8 mouse cellular contexts compared by ENCODE assay signal in genomic region chr11:35769188-35769745, GRCm38 (mm10). TPM values are rescaled to one million over a fixed set of nuclear protein-coding genes. Genes with fewer than 3 reads are reported as not detected.
DNase-seq lines count a peak whose midpoint lies in the region; ATAC-seq and TF ChIP-seq lines count a peak whose summit lies in the region.

Gene Pank3 (plus strand): TSS chr11:35769484.

- peak within 1 kb of the TSS; percentile 97 for H3K4me3 ChIP-seq in ES-Bruce4 (ENCODE audit: low read depth, low read length)
- peak within 1 kb of the TSS; percentile 92 for H3K4me3 ChIP-seq in forebrain, embryonic 13.5 days
- H3K4me3 ChIP-seq in liver, postnatal 0 days (ENCODE audit: low read depth, low read length): peak within 1 kb of the TSS; percentile 71
- peak within 1 kb of the TSS; percentile 93 for H3K4me3 ChIP-seq in neural tube, embryonic 14.5 days (ENCODE audit: low read depth, low read length)

- 0 out of 2 replicates have a peak, but pooled peaks have one; percentile 30 for TF ChIP-seq EP300 in ES-Bruce4 (IDR thresholded peaks at IDR 0.05; ENCODE audit: insufficient read depth, low read depth, low read length)
- TF ChIP-seq EP300 in liver, postnatal 0 days (IDR thresholded peaks at IDR 0.05; ENCODE audit: low read depth): no peak

- peak within 1 kb of the TSS; percentile 65 for H3K27ac ChIP-seq in ES-Bruce4 (ENCODE audit: insufficient read depth, low read length)
- peak within 1 kb of the TSS; percentile 91 for H3K27ac ChIP-seq in forebrain, embryonic 13.5 days
- peak within 1 kb of the TSS; percentile 89 for H3K27ac ChIP-seq in liver, postnatal 0 days (ENCODE audit: low read depth)
- peak within 1 kb of the TSS; percentile 94 for H3K27ac ChIP-seq in neural tube, embryonic 14.5 days (ENCODE audit: low read depth, low read length)

- no peak for TF ChIP-seq CTCF in ES-Bruce4 (IDR thresholded peaks at IDR 0.05; ENCODE audit: low read depth, low read length)
- TF ChIP-seq CTCF in liver, postnatal 0 days (IDR thresholded peaks at IDR 0.05; ENCODE audit: low read depth): no peak

- peaks cover 8% of the 10 kb centered on the region for H3K36me3 ChIP-seq in ES-Bruce4 (ENCODE audit: control insufficient read depth, insufficient read depth, low read length, poor library complexity, severe bottlenecking)
- H3K36me3 ChIP-seq in forebrain, embryonic 13.5 days (ENCODE audit: poor library complexity, severe bottlenecking): peaks cover 6% of the 10 kb centered on the region; the same call in 1 of the 2 replicates
- 0 out of 2 replicates have a peak, but pooled peaks cover 2% of the 10 kb centered on the region for H3K36me3 ChIP-seq in liver, postnatal 0 days (replicated peaks; ENCODE audit: insufficient read depth, low read length)
- H3K36me3 ChIP-seq in neural tube, embryonic 14.5 days (ENCODE audit: control insufficient read depth, insufficient read depth, low read length): no peaks in the 10 kb centered on the region

- H3K9me3 ChIP-seq in ES-Bruce4 (replicated peaks; ENCODE audit: control insufficient read depth, insufficient read depth, low read length, poor library complexity, severe bottlenecking): no peaks in the 10 kb centered on the region
- no peaks in the 10 kb centered on the region for H3K9me3 ChIP-seq in forebrain, embryonic 13.5 days (replicated peaks)
- H3K9me3 ChIP-seq in liver, postnatal 0 days (ENCODE audit: low read length): no peaks in the 10 kb centered on the region
- H3K9me3 ChIP-seq in neural tube, embryonic 14.5 days (ENCODE audit: control insufficient read depth, low read length): no peaks in the 10 kb centered on the region

- ATAC-seq in cerebellum, adult (ENCODE audit: insufficient number of reproducible peaks, low FRiP score, low TSS enrichment): peak; percentile 100
- ATAC-seq in forebrain, embryonic 13.5 days: peak; percentile 100
- peak; percentile 98 for ATAC-seq in liver, postnatal 0 days
- ATAC-seq in neural tube, embryonic 14.5 days (ENCODE audit: low read depth): peak; percentile 100

- WGBS in forebrain, embryonic 13.5 days: 0% methylated on average over 40 of the region's 50 CpGs
- WGBS in large intestine, adult 2 months: under 1% methylated on average over 50 of the region's 50 CpGs
- under 1% methylated on average over 38 of the region's 50 CpGs for WGBS in liver, postnatal 0 days (ENCODE audit: insufficient replicate concordance)
- WGBS in neural tube, embryonic 14.5 days: under 1% methylated on average over 49 of the region's 50 CpGs

- H3K27me3 ChIP-seq in ES-Bruce4 (ENCODE audit: control insufficient read depth, insufficient read depth, low read length, poor library complexity, severe bottlenecking): no peaks in the 10 kb centered on the region
- no peaks in the 10 kb centered on the region for H3K27me3 ChIP-seq in forebrain, embryonic 13.5 days
- H3K27me3 ChIP-seq in liver, postnatal 0 days (ENCODE audit: insufficient read depth, low read length): no peaks in the 10 kb centered on the region
- H3K27me3 ChIP-seq in neural tube, embryonic 14.5 days (ENCODE audit: control insufficient read depth, insufficient read depth, low read length): no peaks in the 10 kb centered on the region

- H3K9ac ChIP-seq in ES-Bruce4 (ENCODE audit: low read depth, poor library complexity, severe bottlenecking): peak within 1 kb of the TSS; percentile 95
- peak within 1 kb of the TSS; percentile 97 for H3K9ac ChIP-seq in forebrain, embryonic 13.5 days
- peak within 1 kb of the TSS; percentile 86 for H3K9ac ChIP-seq in liver, postnatal 0 days (replicated peaks)
- H3K9ac ChIP-seq in neural tube, embryonic 14.5 days (replicated peaks; ENCODE audit: low read depth, low read length): peak within 1 kb of the TSS; percentile 96

- intact Hi-C loops in heart, postnatal 10 days (cut with DNase I): no loop called here

- H3K4me2 ChIP-seq in forebrain, embryonic 13.5 days: peak within 1 kb of the TSS; percentile 74
- peak within 1 kb of the TSS; percentile 83 for H3K4me2 ChIP-seq in liver, postnatal 0 days (ENCODE audit: low read depth, low read length)
- peak within 1 kb of the TSS; percentile 90 for H3K4me2 ChIP-seq in neural tube, embryonic 14.5 days (ENCODE audit: low read depth, low read length)

- no peaks in the 10 kb centered on the region for H3K4me1 ChIP-seq in ES-Bruce4 (ENCODE audit: control insufficient read depth, insufficient read depth, low read length)
- H3K4me1 ChIP-seq in forebrain, embryonic 13.5 days: peaks cover 17% of the 10 kb centered on the region
- H3K4me1 ChIP-seq in liver, postnatal 0 days (ENCODE audit: insufficient read depth): peaks cover 26% of the 10 kb centered on the region
- H3K4me1 ChIP-seq in neural tube, embryonic 14.5 days (ENCODE audit: control insufficient read depth, insufficient read depth, low read length): peaks cover 10% of the 10 kb centered on the region

- peak; percentile 97 to 99 for DNase-seq in heart, postnatal 10 days
- DNase-seq in large intestine, adult 2 months (ENCODE audit: low read depth, low spot score): peak; percentile 93
- peak; percentile 93 for DNase-seq in liver, postnatal 0 days
- peak; percentile 94 for DNase-seq in testis, postnatal 10 days (ENCODE audit: low spot score)

- peak; percentile 85 for TF ChIP-seq POLR2A in ES-Bruce4 (IDR thresholded peaks at IDR 0.05; ENCODE audit: insufficient read depth, low read length)

RNA-seq across cellular contexts. Expression of gene Pank3, which starts in this region (rescaled TPM):
- polyA plus RNA-seq in ES-Bruce4 (2011; ENCODE audit: insufficient read depth, insufficient read length, low read depth, missing spikeins): 27.8 and 29.3 TPM in 2 replicates
- 22.7 and 23.4 TPM in 2 replicates for polyA plus RNA-seq in forebrain, embryonic 13.5 days (2015; fragmentation: Nextera tagmentation; extraction: Ambion mirVana)
- 10 to 100 TPM; 29.3 to 31.3 TPM for total RNA-seq in heart, postnatal 10 days (2021)
- 7.8 and 11.7 TPM in 2 replicates for polyA plus RNA-seq in large intestine, adult 2 months (2012; rRNA removed)
- polyA plus RNA-seq in liver, postnatal 0 days (2015; fragmentation: Nextera tagmentation; extraction: Ambion mirVana): 4.8 and 5.5 TPM in 2 replicates
- polyA plus RNA-seq in neural tube, embryonic 14.5 days (2014; fragmentation: Nextera tagmentation; extraction: Ambion mirVana): 36.9 and 42.2 TPM in 2 replicates

Comparison
In these comparisons a context has a peak if more than half of its experiments do, and no peak if none do; other contexts are left out.
1. Peak in every context shown above with its lines: DNase-seq, ATAC-seq, H3K4me3 ChIP-seq and H3K27ac ChIP-seq.